Mouse (Mus musculus) gastrocnemius, postnatal 36 days (tissue): ENCODE measurements around the gene Scg5. TPM values are rescaled to one million over a fixed set of nuclear protein-coding genes. Genes with fewer than 3 reads are reported as not detected.

Source experiments
- DNase-seq, 2 experiments: peaks; one replicate each; pipeline ENCODE4 v3.0.0; 2022
- intact Hi-C: fragments of 180-260 bp; cut with DNase I; formaldehyde crosslinking; loops from one replicate; pipeline ENCODE4 v1.15.1; 2025
- long read RNA-seq, 2 experiments: library from polyadenylated mRNA; stranded (forward); transcript quantifications; one replicate each; pipeline ENCODE4 v2.0.0; 2021
- total RNA-seq, 2 experiments: library from RNA; stranded (reverse); gene quantifications; 2 replicates each; pipeline ENCODE4 v1.2.3; 2021

Scg5 gene
- total RNA-seq, result not detected
- long read RNA-seq, experiment 1, partial matches to known transcripts, result 0 of 1 reads
- long read RNA-seq, experiment 1, other reads (novel, unspliced or antisense), result 0 of 1 reads
- long read RNA-seq, experiment 2, result 0 reads

DNA sequence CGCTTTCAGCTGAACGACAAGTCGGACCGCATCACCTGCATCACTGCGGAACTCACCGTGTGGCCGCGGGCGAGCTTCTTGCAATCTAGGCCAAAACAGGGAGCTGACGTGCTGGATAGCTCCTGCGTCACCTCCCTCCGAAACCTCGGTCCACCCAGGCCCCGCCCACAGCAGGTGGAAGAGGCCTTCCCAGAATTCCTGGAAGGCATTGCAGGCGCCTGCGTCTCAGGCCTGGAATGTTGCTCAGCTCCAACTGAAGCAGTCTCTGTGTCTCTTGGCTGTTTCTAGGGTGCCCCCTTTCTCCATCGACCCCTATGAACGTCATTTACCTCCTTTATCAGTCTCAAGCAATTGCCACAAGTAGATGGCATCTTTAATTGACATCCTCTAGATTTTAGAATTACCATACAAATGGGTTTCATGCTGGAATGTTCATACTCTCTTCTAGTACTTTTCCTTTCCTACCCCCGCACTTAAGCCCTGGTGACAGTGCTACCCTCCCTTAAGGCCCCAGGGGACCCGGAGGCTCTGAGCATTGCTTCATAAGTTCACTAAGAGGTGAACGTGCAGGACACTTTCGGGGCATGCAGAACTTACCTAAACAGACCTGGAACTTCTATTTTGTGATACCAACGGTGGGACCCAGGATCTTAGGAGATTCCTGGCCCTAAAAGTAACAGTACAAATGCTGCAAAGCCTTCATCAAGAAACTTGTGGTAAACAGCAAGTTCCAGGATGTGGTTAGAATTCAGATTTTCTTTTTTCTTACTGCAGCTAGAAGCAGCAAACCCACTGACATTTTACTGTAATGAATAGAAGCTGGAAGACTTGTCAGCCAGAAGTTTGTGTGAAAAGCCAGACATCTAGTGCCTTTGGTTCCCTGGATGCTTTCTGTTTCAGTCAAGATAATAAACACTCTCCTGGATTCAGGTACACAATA lies at the start of gene Scg5:
Scg5 (minus strand) TSS at position 179 of the 940 bp plus-strand sequence.
- intact Hi-C loops, result no loop called here
- DNase-seq, result peak in 1 of 2 experiments; percentile 20

DNA sequence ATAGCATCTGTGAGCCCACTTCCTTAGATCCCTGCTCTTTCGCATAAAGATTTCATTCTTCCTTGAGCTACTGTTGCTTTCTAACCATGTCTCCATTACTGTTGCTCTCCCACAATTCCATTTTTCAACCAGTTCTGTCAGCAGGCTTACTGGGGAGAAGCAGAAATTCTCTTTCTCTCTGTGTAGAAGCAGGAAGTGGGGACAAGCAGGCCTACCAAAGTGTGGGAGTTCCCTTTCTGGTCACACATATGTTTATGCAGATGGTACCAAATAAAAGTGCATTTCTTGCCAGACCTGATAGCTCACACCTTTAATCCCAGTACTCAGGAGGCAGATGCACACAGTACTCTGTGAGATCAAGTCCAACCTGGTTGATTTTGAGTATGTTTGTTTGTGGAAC lies 41.2 kb upstream of the Scg5 start:
- intact Hi-C loops, result no loop called here
- DNase-seq, result no peak

- no peak for DNase-seq
- intact Hi-C loops, result loop anchor here (5.0 kb wide), 1 partner anchor 279 kb away; no protein-coding TSS in a partner anchor
Observed at GRCm38 (mm10) chr2:113868404-113868803, 39.5 kb upstream of the Scg5 start.

GRCm38 (mm10) chr2:113866155-113866554 lies 37.2 kb upstream of the Scg5 start:
- intact Hi-C loops, result loop anchor here (5.0 kb wide), 1 partner anchor 281 kb away; no protein-coding TSS in a partner anchor
- no peak for DNase-seq

GRCm38 (mm10) chr2:113849141-113849540 lies 20.2 kb upstream of the Scg5 start:
- intact Hi-C loops, result loop anchor here (10.0 kb wide), 1 partner anchor 806 kb away; the partner anchor contains the start of gene Dph6

DNA sequence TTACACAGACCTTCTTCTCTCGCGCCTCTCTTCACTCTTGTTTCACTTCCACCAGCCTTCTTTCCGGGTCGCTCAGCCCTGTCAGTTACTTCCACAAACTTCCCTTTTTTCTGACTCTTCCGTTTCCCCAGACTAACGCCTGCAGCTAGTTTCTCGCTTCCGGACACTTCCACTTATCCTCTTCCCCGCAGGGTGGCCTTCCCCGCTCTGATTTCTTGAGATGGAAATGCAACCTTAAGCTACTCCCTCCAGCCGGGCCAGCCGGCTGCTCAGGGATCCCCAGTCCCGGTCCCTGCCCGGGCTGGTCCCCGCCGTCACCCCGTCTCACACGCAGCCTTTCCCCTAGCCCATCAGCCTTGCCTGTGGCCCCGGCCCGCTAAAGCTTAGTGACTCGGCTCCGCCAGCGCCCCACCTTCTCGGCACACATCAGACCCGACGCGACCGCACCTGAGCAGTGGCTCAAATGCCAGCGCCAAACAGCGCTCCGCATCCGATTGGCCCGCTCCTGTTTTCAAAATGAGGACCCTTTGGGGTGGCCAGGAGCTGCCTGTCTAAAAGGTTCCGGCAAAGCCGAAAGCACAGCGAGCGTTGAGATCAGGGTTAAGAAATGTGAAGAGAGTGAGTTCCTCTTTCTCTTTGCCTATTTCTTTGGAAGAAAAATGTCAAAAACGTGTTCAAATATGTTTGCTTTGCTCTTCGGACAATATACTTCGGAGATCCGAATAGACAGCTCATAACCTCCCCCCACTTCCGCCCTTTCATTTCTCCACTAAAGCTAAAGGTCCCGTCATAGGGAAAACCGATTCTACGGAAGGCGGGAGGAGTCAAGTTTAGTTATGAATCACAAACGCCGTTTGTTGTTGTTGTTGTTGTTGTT lies 19.6 kb upstream of the Scg5 start, which contains the start of gene Arhgap11a:
Arhgap11a (minus strand) TSS at position 417 of the 877 bp plus-strand sequence.
- intact Hi-C loops, result loop anchor here (10.0 kb wide), 1 partner anchor 806 kb away; the partner anchor contains the start of gene Dph6
- peak; percentile 82 to 87 for DNase-seq

More at GRCm38 (mm10) chr2:113849141-113849540, 20.2 kb upstream of the Scg5 start:
- DNase-seq, result no peak

GRCm38 (mm10) chr2:113847678-113848244 lies 18.8 kb upstream of the Scg5 start:
- intact Hi-C loops, result loop anchor here (10.0 kb wide), 1 partner anchor 807 kb away; the partner anchor contains the start of gene Dph6
- no peak for DNase-seq

GRCm38 (mm10) chr2:113845081-113845480 lies 16.2 kb upstream of the Scg5 start:
- DNase-seq, result no peak
- intact Hi-C loops, result loop anchor here (10.0 kb wide), 1 partner anchor 810 kb away; the partner anchor contains the start of gene Dph6

GRCm38 (mm10) chr2:113841656-113842437 lies 12.9 kb upstream of the Scg5 start:
- DNase-seq, result no peak
- intact Hi-C loops, result loop anchor here (10.0 kb wide), 1 partner anchor 813 kb away; the partner anchor contains the start of gene Dph6

DNA sequence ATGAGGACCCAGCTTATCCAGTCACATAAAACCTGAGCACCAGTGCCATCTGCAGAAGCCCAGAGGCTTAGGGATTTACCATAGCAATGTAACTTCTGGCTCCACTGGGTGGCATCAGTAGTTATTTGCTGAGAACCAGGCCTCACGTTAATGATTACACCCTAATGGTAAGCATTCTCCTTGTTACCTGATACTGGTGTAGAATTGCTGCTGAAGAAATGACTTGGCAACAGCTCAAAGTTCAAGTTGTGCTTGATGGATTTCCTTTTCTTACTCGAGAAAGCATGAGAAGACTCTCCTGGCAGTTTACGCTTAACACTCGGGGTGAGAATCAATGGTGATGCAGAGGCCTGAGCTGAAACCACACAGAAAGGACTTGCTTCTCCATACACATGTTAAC lies 10.6 kb upstream of the Scg5 start:
- DNase-seq, result no peak
- intact Hi-C loops, result no loop called here

DNA sequence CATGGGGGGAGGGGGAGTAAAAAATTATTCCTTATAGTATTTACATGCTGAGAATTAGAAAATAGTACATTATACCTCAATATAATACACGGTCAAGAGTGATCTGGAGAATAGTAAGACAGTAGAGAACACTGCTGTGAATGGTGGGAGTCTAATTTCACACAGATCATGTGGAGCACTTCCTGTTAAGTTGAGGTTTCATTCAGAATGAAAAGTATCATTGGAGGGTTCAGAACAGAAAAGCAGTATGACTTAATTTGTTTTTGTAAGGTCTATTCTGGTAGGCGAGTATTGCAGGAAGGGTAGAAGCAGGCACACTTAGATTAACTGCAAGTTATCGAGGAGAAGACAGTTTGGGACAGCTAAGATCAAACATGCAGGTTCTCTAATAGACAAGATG lies 6.3 kb upstream of the Scg5 start:
- no peak for DNase-seq
- intact Hi-C loops, result no loop called here

GRCm38 (mm10) chr2:113828086-113828942 lies 607 bp downstream of the Scg5 start:
- intact Hi-C loops, result no loop called here
- DNase-seq, result no peak

DNA sequence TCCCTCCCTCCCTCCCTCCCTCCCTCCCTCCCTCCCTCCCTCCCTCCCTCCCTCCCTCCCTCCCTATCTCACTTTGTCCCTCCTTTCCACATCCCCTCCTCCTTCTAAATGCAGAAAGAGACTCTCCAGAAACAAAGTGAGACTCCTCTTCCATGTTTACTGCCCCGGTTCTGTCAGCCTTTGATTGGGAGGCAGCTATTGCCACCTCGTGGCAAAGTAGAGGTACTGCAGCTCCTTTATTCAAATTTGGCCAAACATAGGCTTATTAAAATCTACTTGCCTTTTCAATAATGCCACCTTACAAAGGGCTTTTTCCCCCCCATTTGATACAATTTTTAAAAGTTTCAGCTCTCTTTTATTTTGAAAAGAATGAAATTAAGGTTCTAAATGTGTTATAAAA lies 5.0 kb downstream of the Scg5 start:
- intact Hi-C loops, result loop anchor here (5.0 kb wide), 1 partner anchor 292 kb away; no protein-coding TSS in a partner anchor
- DNase-seq, result no peak

- intact Hi-C loops, result loop anchor here (5.0 kb wide), 1 partner anchor 290 kb away; no protein-coding TSS in a partner anchor
Observed at GRCm38 (mm10) chr2:113822367-113822766, 6.6 kb downstream of the Scg5 start.

GRCm38 (mm10) chr2:113821176-113821734 lies 7.7 kb downstream of the Scg5 start:
- intact Hi-C loops, result loop anchor here (5.0 kb wide), 1 partner anchor 289 kb away; no protein-coding TSS in a partner anchor
- no peak for DNase-seq

More at GRCm38 (mm10) chr2:113822367-113822766, 6.6 kb downstream of the Scg5 start:
- DNase-seq, result no peak

DNA sequence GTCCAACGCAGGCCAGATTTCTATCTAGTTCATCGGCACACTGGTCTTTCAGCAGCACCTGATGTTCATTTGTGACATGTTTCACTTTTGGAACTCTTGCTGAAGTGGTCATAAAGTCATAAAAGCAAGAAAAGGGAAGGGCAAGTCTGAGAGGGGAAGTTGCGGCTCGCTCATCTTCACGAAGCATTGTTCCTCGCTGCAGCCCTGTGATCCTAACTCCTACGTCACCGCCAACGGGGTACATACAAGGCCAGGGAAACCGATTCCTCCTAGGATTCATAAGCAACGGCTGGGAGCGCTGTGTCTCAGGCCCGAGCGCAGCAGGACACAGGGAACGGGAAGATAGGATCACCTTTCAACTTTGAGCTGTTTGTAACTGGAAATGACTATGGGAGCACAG lies 8.8 kb downstream of the Scg5 start:
- intact Hi-C loops, result loop anchor here (5.0 kb wide), 1 partner anchor 288 kb away; no protein-coding TSS in a partner anchor
- no peak for DNase-seq
